Mouse (Mus musculus) myocyte (in vitro differentiated cells): ENCODE measurements at regions not wholly inside any gene's neighbourhood (a gene's known extent, or its start where the extent isn't known, plus 50 kb on each side); places are given as distances from the start of the nearest gene placed in this dataset.

Source experiments
- H3K27me3 ChIP-seq: one replicate; pipeline ENCODE4 v1.6.1; 2011; ENCODE audit not compliant: control insufficient read depth, insufficient read depth, insufficient read length
- H3K36me3 ChIP-seq: one replicate; pipeline ENCODE4 v1.6.1; 2011; ENCODE audit not compliant: control insufficient read depth, insufficient read depth
- H3K4me2 ChIP-seq: one replicate; pipeline ENCODE4 v1.6.1; 2011; ENCODE audit warnings: low read depth, control low read depth
- H3K4me3 ChIP-seq: one replicate; pipeline ENCODE4 v1.5.1; 2011; ENCODE audit warnings: mild to moderate bottlenecking, control low read depth, moderate library complexity
- H3K79me2 ChIP-seq: one replicate; pipeline ENCODE4 v1.6.1; 2011; ENCODE audit not compliant: control insufficient read depth, insufficient read depth
- H3ac ChIP-seq: one replicate; pipeline ENCODE4 v1.6.1; 2011; ENCODE audit not compliant: control insufficient read depth, insufficient read length
- CEBPB ChIP-seq: IDR thresholded peaks from 2 replicates; pipeline ENCODE4 v1.6.1; 2011; ENCODE audit warnings: mild to moderate bottlenecking, moderate library complexity; ENCODE audit not compliant: poor library complexity, insufficient read depth, severe bottlenecking
- E2F4 ChIP-seq: IDR thresholded peaks from one replicate; pipeline ENCODE4 v1.6.1; 2011; ENCODE audit warnings: mild to moderate bottlenecking, control low read depth, moderate library complexity; ENCODE audit not compliant: insufficient read depth
- MAX ChIP-seq: IDR thresholded peaks from one replicate; pipeline ENCODE4 v1.6.1; 2011; ENCODE audit warnings: low read depth, mild to moderate bottlenecking, control low read depth
- MYOD1 ChIP-seq, 3 experiments: IDR thresholded peaks; one replicate each; pipeline ENCODE4 v1.6.1; 2011; ENCODE audit warnings: control low read depth in 2 of 3, low read depth in 2 of 3, mild to moderate bottlenecking in 2 of 3, moderate library complexity in 1 of 3; ENCODE audit not compliant: insufficient read length in 2 of 3, control insufficient read depth in 1 of 3
- MYOG ChIP-seq, 3 experiments: IDR thresholded peaks; one replicate each; pipeline ENCODE4 v1.6.1; 2011; ENCODE audit warnings: control low read depth in 2 of 3, low read depth in 2 of 3, mild to moderate bottlenecking in 2 of 3; ENCODE audit not compliant: insufficient read length in 2 of 3, control insufficient read depth in 1 of 3, insufficient read depth in 1 of 3
- POLR2A ChIP-seq: IDR thresholded peaks from one replicate; pipeline ENCODE4 v1.6.1; 2011; ENCODE audit warnings: low read depth, mild to moderate bottlenecking, control low read depth, moderate library complexity; ENCODE audit not compliant: insufficient read length
- POLR2AphosphoS2 ChIP-seq: IDR thresholded peaks from one replicate; pipeline ENCODE4 v1.6.1; 2011; ENCODE audit warnings: low read depth, control low read depth; ENCODE audit not compliant: insufficient read length
- REST ChIP-seq: IDR thresholded peaks from one replicate; pipeline ENCODE4 v1.6.1; 2011; ENCODE audit warnings: mild to moderate bottlenecking, control low read depth, moderate library complexity; ENCODE audit not compliant: insufficient read depth, insufficient read length
- SRF ChIP-seq: IDR thresholded peaks from one replicate; pipeline ENCODE4 v1.6.1; 2011; ENCODE audit warnings: low read depth; ENCODE audit not compliant: control insufficient read depth, insufficient read length
- TCF12 ChIP-seq: IDR thresholded peaks from one replicate; pipeline ENCODE4 v1.6.1; 2011; ENCODE audit warnings: mild to moderate bottlenecking, control low read depth; ENCODE audit not compliant: poor library complexity, insufficient read depth, severe bottlenecking
- TCF3 ChIP-seq: IDR thresholded peaks from one replicate; pipeline ENCODE4 v1.6.1; 2011; ENCODE audit warnings: low read depth, control low read depth; ENCODE audit not compliant: insufficient read length
- USF1 ChIP-seq: IDR thresholded peaks from one replicate; pipeline ENCODE4 v1.6.1; 2011; ENCODE audit warnings: low read depth, mild to moderate bottlenecking, control low read depth, moderate library complexity

GRCm38 (mm10) chr6:147793811-147794210 lies 253.2 kb upstream of the Far2 start:
- TF ChIP-seq USF1 = no peak
- TF ChIP-seq SRF = no peak
- TF ChIP-seq MAX = no peak
- no peak for TF ChIP-seq MYOG (IDR thresholded peaks at IDR 0.05; ENCODE audit: control insufficient read depth in 1 of 3, insufficient read depth in 1 of 3, insufficient read length in 2 of 3, low read depth in 2 of 3)
- TF ChIP-seq TCF3 = no peak
- TF ChIP-seq CEBPB = no peak
- Histone ChIP-seq H3ac (no peak overlapping the region), H3K36me3 (no peaks in the 10 kb centered on the region), H3K27me3 (no peaks in the 10 kb centered on the region), H3K79me2 (no peaks in the 10 kb centered on the region), H3K4me2 (no peak overlapping the region), H3K4me3 (no peak overlapping the region)

GRCm38 (mm10) chr6:147794351-147794750 lies 252.7 kb upstream of the Far2 start:
- TF ChIP-seq TCF12 (no peak), USF1 (no peak), POLR2AphosphoS2 (no peak), SRF (no peak), CEBPB (no peak), MYOG (IDR thresholded peaks at IDR 0.05; ENCODE audit: control insufficient read depth in 1 of 3, insufficient read depth in 1 of 3, insufficient read length in 2 of 3, low read depth in 2 of 3) (no peak), REST (no peak), E2F4 (no peak)
- Histone ChIP-seq H3ac (no peak overlapping the region), H3K4me2 (no peak overlapping the region), H3K27me3 (no peaks in the 10 kb centered on the region), H3K79me2 (no peaks in the 10 kb centered on the region), H3K4me3 (no peak overlapping the region), H3K36me3 (no peaks in the 10 kb centered on the region)

GRCm38 (mm10) chr6:147799009-147799727 lies 247.9 kb upstream of the Far2 start:
- H3K4me2 ChIP-seq = no peak overlapping the region
- no peaks in the 10 kb centered on the region for H3K27me3 ChIP-seq
- no peak overlapping the region for H3ac ChIP-seq
- no peaks in the 10 kb centered on the region for H3K36me3 ChIP-seq
- H3K79me2 ChIP-seq = no peaks in the 10 kb centered on the region
- no peak for TF ChIP-seq CEBPB
- no peak for TF ChIP-seq MYOD1 (IDR thresholded peaks at IDR 0.05; ENCODE audit: control insufficient read depth in 1 of 3, insufficient read length in 2 of 3, low read depth in 2 of 3)
- TF ChIP-seq POLR2AphosphoS2 = no peak
- TF ChIP-seq TCF3 = no peak
- no peak for TF ChIP-seq MYOG (IDR thresholded peaks at IDR 0.05; ENCODE audit: control insufficient read depth in 1 of 3, insufficient read depth in 1 of 3, insufficient read length in 2 of 3, low read depth in 2 of 3)
- TF ChIP-seq TCF12 = no peak
- TF ChIP-seq REST = no peak
- TF ChIP-seq MAX = no peak
- no peak for TF ChIP-seq E2F4
- TF ChIP-seq SRF = no peak
- TF ChIP-seq POLR2A = no peak
- TF ChIP-seq USF1 = no peak
- no peak overlapping the region for H3K4me3 ChIP-seq

- Histone ChIP-seq H3K4me2 (no peak overlapping the region), H3K27me3 (no peaks in the 10 kb centered on the region), H3K79me2 (no peaks in the 10 kb centered on the region), H3K36me3 (no peaks in the 10 kb centered on the region), H3K4me3 (no peak overlapping the region), H3ac (no peak overlapping the region)
- no peak for TF ChIP-seq E2F4
- TF ChIP-seq MYOD1 (IDR thresholded peaks at IDR 0.05; ENCODE audit: control insufficient read depth in 1 of 3, insufficient read length in 2 of 3, low read depth in 2 of 3) = no peak
- no peak for TF ChIP-seq MYOG (IDR thresholded peaks at IDR 0.05; ENCODE audit: control insufficient read depth in 1 of 3, insufficient read depth in 1 of 3, insufficient read length in 2 of 3, low read depth in 2 of 3)
- no peak for TF ChIP-seq POLR2A
- TF ChIP-seq REST = no peak
- no peak for TF ChIP-seq TCF3
- TF ChIP-seq SRF = no peak
- no peak for TF ChIP-seq MAX
- TF ChIP-seq POLR2AphosphoS2 = no peak
- no peak for TF ChIP-seq TCF12
- TF ChIP-seq CEBPB = no peak
- TF ChIP-seq USF1 = no peak
Measured at GRCm38 (mm10) chr6:147799861-147800260, 247.2 kb upstream of the Far2 start.

- H3K36me3 ChIP-seq = no peaks in the 10 kb centered on the region
- no peak overlapping the region for H3K4me3 ChIP-seq
- no peak overlapping the region for H3K4me2 ChIP-seq
- H3K79me2 ChIP-seq = no peaks in the 10 kb centered on the region
- no peaks in the 10 kb centered on the region for H3K27me3 ChIP-seq
- no peak for TF ChIP-seq MYOD1 (IDR thresholded peaks at IDR 0.05; ENCODE audit: control insufficient read depth in 1 of 3, insufficient read length in 2 of 3, low read depth in 2 of 3)
- no peak for TF ChIP-seq MAX
- no peak for TF ChIP-seq MYOG (IDR thresholded peaks at IDR 0.05; ENCODE audit: control insufficient read depth in 1 of 3, insufficient read depth in 1 of 3, insufficient read length in 2 of 3, low read depth in 2 of 3)
- no peak for TF ChIP-seq POLR2A
- no peak for TF ChIP-seq E2F4
- TF ChIP-seq TCF3 = no peak
- TF ChIP-seq USF1 = no peak
- TF ChIP-seq SRF = no peak
- TF ChIP-seq TCF12 = no peak
- TF ChIP-seq REST = no peak
- no peak overlapping the region for H3ac ChIP-seq
Measured at GRCm38 (mm10) chr6:147800846-147801245, 246.2 kb upstream of the Far2 start.
